Mouse (Mus musculus) cerebellum, adult 2 months (tissue): ENCODE measurements around the gene Dapk1.

ENCODE experiments used
- CTCF ChIP-seq: fragments of 200-500 bp; IDR thresholded peaks from 2 replicates; pipeline ENCODE4 v1.5.1; 2011; ENCODE audit warnings: low read depth, mild to moderate bottlenecking, control low read depth, low read length, moderate library complexity, borderline replicate concordance; ENCODE audit not compliant: insufficient read depth
- POLR2A ChIP-seq: fragments of 200-500 bp; IDR thresholded peaks from 2 replicates; pipeline ENCODE4 v1.6.1; 2011; ENCODE audit warnings: low read length, control low read depth, borderline replicate concordance; ENCODE audit not compliant: insufficient read depth

- TF ChIP-seq CTCF (no peak), POLR2A (no peak)
Measured at GRCm38 (mm10) chr13:60568934-60569548, 32.7 kb upstream of the Dapk1 start.
